Mouse (Mus musculus) left cerebral cortex, adult 8-10 months (tissue): Measurements from ENCODE around the gene Kcnn3. TPM values are rescaled to one million over a fixed set of nuclear protein-coding genes. Genes with fewer than 3 reads are reported as not detected.

Experiments
- DNase-seq, 2 experiments: peaks; one replicate each; pipeline ENCODE4 v3.0.0; 2022; ENCODE audit warnings: low spot score in 2 of 2
- total RNA-seq, 4 experiments: library from RNA; stranded (reverse); gene quantifications; 2 replicates each; pipeline ENCODE4 v1.2.4; 2022

Kcnn3 gene
- 10 to 100 TPM; 20.8 to 25.7 (median 23.3) TPM for total RNA-seq

DNA sequence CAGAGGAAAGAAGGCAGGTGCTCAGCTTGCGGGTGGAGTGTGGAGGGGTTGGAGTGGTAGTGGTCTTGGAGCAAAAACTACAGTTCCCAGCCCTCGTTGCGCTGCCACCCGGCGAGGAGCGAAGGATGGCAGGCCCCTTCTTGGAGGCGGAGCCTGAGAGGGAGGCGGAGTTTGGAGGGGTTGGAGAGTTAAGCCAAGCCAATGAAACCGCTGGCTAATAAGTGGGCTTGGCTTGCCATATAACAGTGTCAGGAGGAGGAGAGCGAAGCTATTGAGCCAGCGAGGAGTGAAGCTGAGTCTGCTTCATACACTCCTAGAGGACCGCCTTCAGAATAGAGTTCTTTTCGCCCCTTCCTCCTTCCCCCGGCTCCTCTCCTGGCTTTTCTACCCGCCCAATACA, at the start of gene Kcnn3:
Gene Kcnn3, plus strand, starts transcription at position 271 of the 400 bp plus-strand sequence.
- peak; percentile 85 for DNase-seq

- DNase-seq = no peak
Measured at GRCm38 (mm10) chr3:89472280-89472679, 47.7 kb upstream of the Kcnn3 start.

DNA sequence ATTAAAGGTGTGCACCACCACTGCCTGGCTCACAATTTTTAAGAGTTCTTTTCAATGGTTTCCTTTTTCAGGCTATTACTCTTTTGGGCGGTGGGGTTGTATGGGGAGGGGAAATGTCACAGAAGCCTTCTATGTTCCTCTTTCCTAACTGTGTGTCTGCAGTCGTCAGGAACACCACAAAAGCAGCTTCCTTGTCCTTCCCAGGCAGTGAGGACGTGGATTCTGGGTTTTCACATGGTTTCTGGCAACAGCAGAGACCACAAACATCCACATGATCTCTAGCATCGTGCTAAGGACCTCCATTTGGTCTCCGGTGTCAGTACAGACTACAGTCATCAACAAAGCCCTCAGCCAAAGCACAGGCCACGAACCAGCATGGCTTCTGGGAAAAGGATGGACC, 46.1 kb upstream of the Kcnn3 start:
- DNase-seq = no peak

GRCm38 (mm10) chr3:89479055-89479454, 40.9 kb upstream of the Kcnn3 start:
- DNase-seq = no peak

DNA sequence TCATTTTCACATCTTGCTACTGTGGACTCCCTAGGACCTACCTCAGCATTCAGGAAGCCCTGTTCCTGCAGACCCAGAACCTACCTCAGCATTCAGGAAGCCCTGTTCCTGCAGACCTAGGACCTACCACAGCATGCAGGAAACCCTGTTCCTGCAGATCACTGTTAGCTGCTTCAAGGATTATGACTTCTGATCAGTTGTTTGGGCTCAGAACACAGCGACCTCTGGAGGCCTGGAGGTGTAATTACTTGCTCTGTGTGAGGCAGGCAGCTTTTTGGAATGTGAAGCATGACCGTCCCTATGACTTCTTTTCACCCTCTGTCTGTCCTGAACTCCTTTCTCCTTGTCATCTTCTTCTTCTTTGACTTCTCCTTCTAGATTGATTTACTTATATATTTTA, 38.5 kb upstream of the Kcnn3 start:
- no peak for DNase-seq

GRCm38 (mm10) chr3:89482249-89482648, 37.7 kb upstream of the Kcnn3 start:
- DNase-seq = no peak

DNA sequence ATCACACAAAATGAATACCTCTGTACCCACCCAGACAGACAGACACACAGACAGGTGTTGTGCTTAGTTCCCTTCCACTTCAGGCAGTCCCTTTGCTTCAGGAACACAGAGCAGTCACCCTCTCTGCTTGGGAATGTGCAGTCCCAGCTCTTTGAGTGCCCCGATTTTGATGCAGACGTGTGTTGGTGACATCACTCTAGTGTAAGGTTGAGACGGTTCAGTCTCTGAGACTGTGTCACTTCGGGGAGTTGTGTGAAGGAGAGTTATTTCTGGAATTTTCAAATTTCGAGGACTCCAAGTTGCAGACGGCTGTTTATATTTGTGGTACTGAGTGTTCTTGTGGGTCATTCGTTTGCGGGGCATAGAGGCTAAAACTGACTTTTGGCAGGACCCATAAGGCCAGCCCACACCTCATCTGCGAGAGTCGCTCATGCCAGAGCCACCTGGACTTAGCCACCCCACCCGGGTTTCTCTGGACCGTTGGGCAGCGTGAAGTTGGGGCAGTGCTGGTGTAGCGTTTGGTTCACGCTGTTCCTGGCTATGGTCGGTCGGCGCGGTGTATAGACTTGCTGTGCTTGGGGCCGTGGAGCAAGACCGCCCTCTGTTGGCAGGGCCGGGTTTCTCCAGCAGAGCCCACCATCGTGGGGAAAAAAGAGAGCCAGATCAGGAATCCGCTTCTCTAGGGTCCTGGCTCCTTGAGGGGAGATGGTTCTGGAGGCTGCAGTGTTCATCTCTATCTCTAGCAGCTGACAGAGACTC, 35.0 kb upstream of the Kcnn3 start:
- peak in 1 of 2 experiments; percentile 35 for DNase-seq

- DNase-seq = no peak
Measured at GRCm38 (mm10) chr3:89486111-89486510, 33.9 kb upstream of the Kcnn3 start.

DNA sequence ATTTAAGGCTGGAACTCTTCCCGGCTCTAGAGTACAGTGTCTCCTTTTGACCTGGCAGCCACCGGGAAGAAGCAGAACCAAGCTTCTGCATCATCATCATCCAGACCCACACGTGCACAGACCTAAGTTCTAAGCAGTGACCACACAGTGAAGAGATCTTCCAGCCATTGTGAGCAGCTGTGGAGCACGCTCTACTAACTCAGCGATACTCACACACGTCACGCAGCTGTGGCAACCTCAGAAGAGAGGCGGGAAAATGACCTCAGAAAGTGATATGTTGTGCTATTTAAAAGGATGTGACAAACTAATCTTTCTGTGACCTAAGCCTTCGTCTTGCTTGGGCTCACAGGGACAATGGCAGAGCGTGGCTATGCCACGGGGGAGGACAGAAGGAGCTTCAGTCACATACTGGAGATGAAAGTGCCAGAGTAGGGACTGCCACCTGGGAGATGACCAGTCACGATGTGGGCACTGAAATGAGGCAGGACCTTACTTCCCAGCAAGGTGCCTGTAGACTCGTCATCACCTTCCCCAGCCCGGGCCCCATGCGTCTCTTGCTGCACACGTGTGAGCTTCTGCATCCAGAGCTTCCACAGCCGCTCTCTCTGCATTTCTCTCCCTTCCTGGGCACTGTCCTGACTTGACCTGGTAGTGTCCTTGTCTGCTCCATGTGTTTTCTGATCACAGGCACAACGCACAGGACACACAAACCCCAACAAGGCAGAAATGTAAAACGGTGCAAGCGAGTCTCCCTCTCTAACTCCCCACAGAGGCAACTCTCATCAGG, 32.9 kb upstream of the Kcnn3 start:
- no peak for DNase-seq

GRCm38 (mm10) chr3:89490790-89491189, 29.2 kb upstream of the Kcnn3 start:
- DNase-seq = no peak

DNA sequence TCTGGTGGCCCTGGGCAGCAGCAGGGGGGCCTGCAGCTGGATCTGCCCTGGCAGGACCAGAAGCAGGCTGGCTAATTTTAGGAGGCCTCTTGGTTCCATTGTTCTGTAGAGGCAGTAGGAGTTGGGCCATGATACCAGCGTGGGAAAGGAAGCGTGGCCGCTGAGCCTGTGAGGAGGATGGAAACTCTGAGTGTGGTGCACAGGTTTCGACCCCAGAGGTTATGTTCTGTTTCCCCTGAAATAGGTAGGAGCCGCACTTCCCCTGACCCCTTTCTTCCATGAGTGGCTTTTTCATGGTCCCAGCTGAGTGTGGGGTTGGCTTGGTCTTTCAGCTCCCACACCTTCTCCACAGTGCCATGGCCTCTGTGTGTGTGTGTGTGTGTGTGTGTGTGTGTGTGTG, 28.4 kb upstream of the Kcnn3 start:
- no peak for DNase-seq

DNA sequence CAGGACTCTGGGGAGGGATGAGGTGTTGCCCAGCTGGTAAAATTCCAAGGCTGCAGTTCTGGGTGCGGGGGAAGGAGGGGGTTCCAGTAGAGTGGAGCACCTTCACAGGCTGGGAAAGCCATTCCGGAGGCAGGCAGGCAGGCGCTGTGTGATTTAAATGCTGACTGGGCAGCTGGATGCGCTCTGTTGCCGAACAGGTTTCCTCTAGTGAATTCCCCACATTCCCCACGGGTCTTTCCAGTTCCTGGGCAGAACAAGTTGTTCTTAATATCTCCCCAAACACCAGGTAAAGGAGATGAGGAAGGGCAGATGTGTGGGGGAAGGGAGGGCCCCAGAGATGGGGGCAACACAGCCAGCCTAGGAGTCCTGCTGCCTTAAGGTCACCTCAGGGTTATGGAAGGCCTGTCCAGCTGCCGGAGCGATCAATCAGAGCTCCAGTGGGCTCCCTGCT, 27.2 kb upstream of the Kcnn3 start:
- no peak for DNase-seq

- no peak for DNase-seq
Measured at GRCm38 (mm10) chr3:89494630-89495029, 25.3 kb upstream of the Kcnn3 start.

DNA sequence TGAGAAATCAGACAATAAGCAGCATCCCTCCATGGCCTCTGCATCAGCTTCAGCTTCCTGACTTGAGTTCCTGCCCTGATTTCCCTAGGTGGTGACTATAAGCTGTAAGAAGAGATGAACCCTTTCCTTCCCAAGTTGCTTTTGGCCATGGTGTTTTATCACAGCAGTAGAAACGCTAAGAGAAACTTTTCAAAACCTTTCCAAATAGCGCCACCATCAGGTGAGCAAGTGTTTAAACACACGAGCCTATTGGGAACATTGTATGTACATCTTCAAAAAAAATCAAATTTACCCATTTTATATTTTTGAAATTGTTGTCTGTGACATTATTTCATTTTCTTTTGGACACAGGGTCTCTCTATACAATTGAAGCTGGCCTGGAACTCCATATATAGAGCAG, 23.6 kb upstream of the Kcnn3 start:
- no peak for DNase-seq

- no peak for DNase-seq
Measured at GRCm38 (mm10) chr3:89499696-89500095, 20.3 kb upstream of the Kcnn3 start.

GRCm38 (mm10) chr3:89501486-89501885, 18.5 kb upstream of the Kcnn3 start:
- DNase-seq = no peak

GRCm38 (mm10) chr3:89502551-89502950, 17.4 kb upstream of the Kcnn3 start:
- no peak for DNase-seq

- no peak for DNase-seq
Measured at GRCm38 (mm10) chr3:89508041-89508440, 11.9 kb upstream of the Kcnn3 start.

DNA sequence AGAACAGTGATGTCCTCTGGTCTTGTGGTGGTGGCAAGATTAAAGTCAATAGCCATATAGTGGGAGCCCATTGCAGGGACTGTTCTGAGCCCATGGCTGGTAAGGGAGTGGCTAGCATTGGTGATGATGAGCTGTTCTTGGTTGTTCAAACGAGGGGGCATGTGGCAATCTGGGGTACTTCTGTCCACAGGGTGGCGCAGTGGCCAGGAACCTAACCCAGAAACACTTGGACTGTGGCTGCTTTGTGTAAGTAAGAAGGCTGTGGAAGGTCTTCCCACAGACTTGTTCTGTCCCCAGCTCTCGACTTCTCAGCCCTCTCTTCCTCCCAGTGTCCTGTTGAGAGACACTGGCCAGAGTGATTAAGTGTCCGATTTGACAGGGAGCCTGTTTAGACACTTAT, 9.0 kb upstream of the Kcnn3 start:
- peak in 1 of 2 experiments; percentile 37 for DNase-seq

GRCm38 (mm10) chr3:89511400-89511799, 8.6 kb upstream of the Kcnn3 start:
- DNase-seq = no peak

DNA sequence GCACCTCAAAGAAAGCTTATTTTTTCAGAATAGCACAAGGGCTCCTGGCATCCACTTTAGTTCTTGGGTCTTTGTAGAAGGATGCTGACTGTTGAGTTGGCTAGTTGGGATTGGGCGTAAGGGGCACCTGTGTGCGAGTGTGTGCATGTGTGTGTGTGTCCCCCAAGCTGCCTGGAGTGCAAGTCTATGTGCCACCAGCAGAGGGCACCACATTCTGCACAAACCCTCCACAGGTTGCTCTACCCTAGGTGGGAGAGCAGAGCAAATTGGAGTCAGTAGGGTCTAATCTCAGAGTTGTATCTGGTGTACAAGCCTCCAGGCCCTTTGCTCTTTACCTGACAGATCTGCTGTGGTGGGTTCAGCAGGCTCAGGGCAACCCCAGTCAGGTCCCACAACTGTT, 7.7 kb upstream of the Kcnn3 start:
- no peak for DNase-seq

DNA sequence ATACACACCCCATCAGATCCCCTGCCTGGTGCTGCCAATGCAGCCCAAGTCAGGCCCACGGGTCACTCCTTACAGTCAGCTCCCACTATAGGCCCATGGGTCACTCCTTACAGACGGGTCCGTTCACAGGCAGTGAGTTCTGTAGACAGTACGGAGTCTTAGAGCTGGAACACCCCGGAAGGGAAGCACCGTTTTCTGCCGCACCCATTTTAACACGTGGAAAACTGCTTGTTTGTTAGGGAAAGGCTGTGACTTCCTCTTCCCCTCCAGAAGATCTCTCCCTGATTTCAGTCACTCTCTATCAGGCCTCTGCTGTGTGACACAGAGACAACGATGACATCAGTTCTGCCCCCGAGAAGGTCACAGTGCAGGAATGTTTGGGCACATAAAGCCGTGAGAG, 4.5 kb upstream of the Kcnn3 start:
- no peak for DNase-seq

- DNase-seq = no peak
Measured at GRCm38 (mm10) chr3:89516321-89516720, 3.6 kb upstream of the Kcnn3 start.
